Mouse (Mus musculus) myocyte (in vitro differentiated cells): Measurements from ENCODE around the gene Mapkapk2. TPM values are rescaled to one million over a fixed set of nuclear protein-coding genes. Genes with fewer than 3 reads are reported as not detected.

Experiments
- H3K27me3 ChIP-seq: one replicate; pipeline ENCODE4 v1.6.1; 2011; ENCODE audit not compliant: control insufficient read depth, insufficient read depth, insufficient read length
- H3K36me3 ChIP-seq: one replicate; pipeline ENCODE4 v1.6.1; 2011; ENCODE audit not compliant: control insufficient read depth, insufficient read depth
- H3K4me2 ChIP-seq: one replicate; pipeline ENCODE4 v1.6.1; 2011; ENCODE audit warnings: low read depth, control low read depth
- H3K4me3 ChIP-seq: one replicate; pipeline ENCODE4 v1.5.1; 2011; ENCODE audit warnings: mild to moderate bottlenecking, control low read depth, moderate library complexity
- H3K79me2 ChIP-seq: one replicate; pipeline ENCODE4 v1.6.1; 2011; ENCODE audit not compliant: control insufficient read depth, insufficient read depth
- H3ac ChIP-seq: one replicate; pipeline ENCODE4 v1.6.1; 2011; ENCODE audit not compliant: control insufficient read depth, insufficient read length
- CEBPB ChIP-seq: IDR thresholded peaks from 2 replicates; pipeline ENCODE4 v1.6.1; 2011; ENCODE audit warnings: mild to moderate bottlenecking, moderate library complexity; ENCODE audit not compliant: poor library complexity, insufficient read depth, severe bottlenecking
- E2F4 ChIP-seq: IDR thresholded peaks from one replicate; pipeline ENCODE4 v1.6.1; 2011; ENCODE audit warnings: mild to moderate bottlenecking, control low read depth, moderate library complexity; ENCODE audit not compliant: insufficient read depth
- MAX ChIP-seq: IDR thresholded peaks from one replicate; pipeline ENCODE4 v1.6.1; 2011; ENCODE audit warnings: low read depth, mild to moderate bottlenecking, control low read depth
- MYOD1 ChIP-seq, 3 experiments: IDR thresholded peaks; one replicate each; pipeline ENCODE4 v1.6.1; 2011; ENCODE audit warnings: control low read depth in 2 of 3, low read depth in 2 of 3, mild to moderate bottlenecking in 2 of 3, moderate library complexity in 1 of 3; ENCODE audit not compliant: insufficient read length in 2 of 3, control insufficient read depth in 1 of 3
- MYOG ChIP-seq, 3 experiments: IDR thresholded peaks; one replicate each; pipeline ENCODE4 v1.6.1; 2011; ENCODE audit warnings: control low read depth in 2 of 3, low read depth in 2 of 3, mild to moderate bottlenecking in 2 of 3; ENCODE audit not compliant: insufficient read length in 2 of 3, control insufficient read depth in 1 of 3, insufficient read depth in 1 of 3
- POLR2A ChIP-seq: IDR thresholded peaks from one replicate; pipeline ENCODE4 v1.6.1; 2011; ENCODE audit warnings: low read depth, mild to moderate bottlenecking, control low read depth, moderate library complexity; ENCODE audit not compliant: insufficient read length
- POLR2AphosphoS2 ChIP-seq: IDR thresholded peaks from one replicate; pipeline ENCODE4 v1.6.1; 2011; ENCODE audit warnings: low read depth, control low read depth; ENCODE audit not compliant: insufficient read length
- REST ChIP-seq: IDR thresholded peaks from one replicate; pipeline ENCODE4 v1.6.1; 2011; ENCODE audit warnings: mild to moderate bottlenecking, control low read depth, moderate library complexity; ENCODE audit not compliant: insufficient read depth, insufficient read length
- SRF ChIP-seq: IDR thresholded peaks from one replicate; pipeline ENCODE4 v1.6.1; 2011; ENCODE audit warnings: low read depth; ENCODE audit not compliant: control insufficient read depth, insufficient read length
- TCF12 ChIP-seq: IDR thresholded peaks from one replicate; pipeline ENCODE4 v1.6.1; 2011; ENCODE audit warnings: mild to moderate bottlenecking, control low read depth; ENCODE audit not compliant: poor library complexity, insufficient read depth, severe bottlenecking
- TCF3 ChIP-seq: IDR thresholded peaks from one replicate; pipeline ENCODE4 v1.6.1; 2011; ENCODE audit warnings: low read depth, control low read depth; ENCODE audit not compliant: insufficient read length
- USF1 ChIP-seq: IDR thresholded peaks from one replicate; pipeline ENCODE4 v1.6.1; 2011; ENCODE audit warnings: low read depth, mild to moderate bottlenecking, control low read depth, moderate library complexity
- polyA plus RNA-seq: library from polyadenylated mRNA; unstranded; fragments of >200 nt; fragmentation: generic; extraction: Trizol; gene quantifications from one replicate; pipeline ENCODE4 v1.2.1, GENCODE M21; 2012; ENCODE audit warnings: missing spikeins

Gene Mapkapk2
- polyA plus RNA-seq, 1 experiment, result 123 TPM

- no peak for TF ChIP-seq USF1
- TF ChIP-seq MYOD1 (IDR thresholded peaks at IDR 0.05; ENCODE audit: control insufficient read depth in 1 of 3, insufficient read length in 2 of 3, low read depth in 2 of 3), result no peak
- TF ChIP-seq POLR2AphosphoS2, result no peak
- no peak for TF ChIP-seq E2F4
- no peak for TF ChIP-seq TCF12
- TF ChIP-seq CEBPB, result no peak
- TF ChIP-seq MAX, result no peak
- TF ChIP-seq MYOG (IDR thresholded peaks at IDR 0.05; ENCODE audit: control insufficient read depth in 1 of 3, insufficient read depth in 1 of 3, insufficient read length in 2 of 3, low read depth in 2 of 3), result no peak
- no peak for TF ChIP-seq POLR2A
- Histone ChIP-seq H3K27me3 (no peaks in the 10 kb centered on the region), H3K79me2 (peaks cover 100% of the 10 kb centered on the region), H3K4me3 (no peak overlapping the region), H3K36me3 (no peaks in the 10 kb centered on the region), H3K4me2 (no peak overlapping the region), H3ac (no peak overlapping the region)
These were observed 13.3 kb downstream of the Mapkapk2 start for GRCm38 (mm10) chr1:131084289-131084688.

GRCm38 (mm10) chr1:131083609-131084008, 14.0 kb downstream of the Mapkapk2 start:
- no peak overlapping the region for H3K4me2 ChIP-seq
- no peak for TF ChIP-seq SRF
- no peak for TF ChIP-seq TCF12
- H3ac ChIP-seq, result no peak overlapping the region

GRCm38 (mm10) chr1:131083122-131083521, 14.5 kb downstream of the Mapkapk2 start:
- Histone ChIP-seq H3K4me2 (no peak overlapping the region), H3K36me3 (no peaks in the 10 kb centered on the region), H3K4me3 (no peak overlapping the region), H3K79me2 (peaks cover 99% of the 10 kb centered on the region), H3ac (no peak overlapping the region), H3K27me3 (no peaks in the 10 kb centered on the region)
- no peak for TF ChIP-seq TCF3
- no peak for TF ChIP-seq POLR2A
- no peak for TF ChIP-seq REST
- TF ChIP-seq SRF, result no peak
- TF ChIP-seq MYOD1 (IDR thresholded peaks at IDR 0.05; ENCODE audit: control insufficient read depth in 1 of 3, insufficient read length in 2 of 3, low read depth in 2 of 3), result no peak
- TF ChIP-seq POLR2AphosphoS2, result no peak
- TF ChIP-seq MYOG (IDR thresholded peaks at IDR 0.05; ENCODE audit: control insufficient read depth in 1 of 3, insufficient read depth in 1 of 3, insufficient read length in 2 of 3, low read depth in 2 of 3), result no peak
- no peak for TF ChIP-seq MAX
- no peak for TF ChIP-seq TCF12
- no peak for TF ChIP-seq E2F4
- no peak for TF ChIP-seq CEBPB
- no peak for TF ChIP-seq USF1

More at GRCm38 (mm10) chr1:131083609-131084008, 14.0 kb downstream of the Mapkapk2 start:
- Histone ChIP-seq H3K27me3 (no peaks in the 10 kb centered on the region), H3K36me3 (no peaks in the 10 kb centered on the region), H3K4me3 (no peak overlapping the region), H3K79me2 (peaks cover 99% of the 10 kb centered on the region)

GRCm38 (mm10) chr1:131080686-131081085, 16.9 kb downstream of the Mapkapk2 start:
- no peak overlapping the region for H3K4me3 ChIP-seq
- H3K27me3 ChIP-seq, result no peaks in the 10 kb centered on the region
- H3K79me2 ChIP-seq, result peaks cover 99% of the 10 kb centered on the region
- TF ChIP-seq POLR2A (no peak), REST (no peak), SRF (no peak), USF1 (no peak), TCF3 (no peak), E2F4 (no peak), TCF12 (no peak), POLR2AphosphoS2 (no peak), MYOG (IDR thresholded peaks at IDR 0.05; ENCODE audit: control insufficient read depth in 1 of 3, insufficient read depth in 1 of 3, insufficient read length in 2 of 3, low read depth in 2 of 3) (no peak)
- no peak overlapping the region for H3K4me2 ChIP-seq
- no peaks in the 10 kb centered on the region for H3K36me3 ChIP-seq
- no peak overlapping the region for H3ac ChIP-seq

- H3K4me3 ChIP-seq, result no peak overlapping the region
- H3K27me3 ChIP-seq, result no peaks in the 10 kb centered on the region
- peak overlapping the region; percentile 33 for H3K4me2 ChIP-seq
- TF ChIP-seq POLR2A (no peak), TCF12 (no peak), TCF3 (no peak), CEBPB (no peak), E2F4 (no peak), MAX (no peak), MYOG (IDR thresholded peaks at IDR 0.05; ENCODE audit: control insufficient read depth in 1 of 3, insufficient read depth in 1 of 3, insufficient read length in 2 of 3, low read depth in 2 of 3) (no peak), POLR2AphosphoS2 (no peak), MYOD1 (IDR thresholded peaks at IDR 0.05; ENCODE audit: control insufficient read depth in 1 of 3, insufficient read length in 2 of 3, low read depth in 2 of 3) (no peak), REST (no peak), SRF (no peak), USF1 (no peak)
- no peak overlapping the region for H3ac ChIP-seq
- H3K79me2 ChIP-seq, result peaks cover 99% of the 10 kb centered on the region
- no peaks in the 10 kb centered on the region for H3K36me3 ChIP-seq
These were observed 17.9 kb downstream of the Mapkapk2 start for GRCm38 (mm10) chr1:131079762-131080161.
